Mouse (Mus musculus): ENCODE results near the gene Rasl12. TPM values are rescaled to one million over a fixed set of nuclear protein-coding genes. Genes with fewer than 3 reads are reported as not detected.

Rasl12 gene
- polyA plus RNA-seq, 1 experiment from 2014 or later, result 7.6 TPM

DNA sequence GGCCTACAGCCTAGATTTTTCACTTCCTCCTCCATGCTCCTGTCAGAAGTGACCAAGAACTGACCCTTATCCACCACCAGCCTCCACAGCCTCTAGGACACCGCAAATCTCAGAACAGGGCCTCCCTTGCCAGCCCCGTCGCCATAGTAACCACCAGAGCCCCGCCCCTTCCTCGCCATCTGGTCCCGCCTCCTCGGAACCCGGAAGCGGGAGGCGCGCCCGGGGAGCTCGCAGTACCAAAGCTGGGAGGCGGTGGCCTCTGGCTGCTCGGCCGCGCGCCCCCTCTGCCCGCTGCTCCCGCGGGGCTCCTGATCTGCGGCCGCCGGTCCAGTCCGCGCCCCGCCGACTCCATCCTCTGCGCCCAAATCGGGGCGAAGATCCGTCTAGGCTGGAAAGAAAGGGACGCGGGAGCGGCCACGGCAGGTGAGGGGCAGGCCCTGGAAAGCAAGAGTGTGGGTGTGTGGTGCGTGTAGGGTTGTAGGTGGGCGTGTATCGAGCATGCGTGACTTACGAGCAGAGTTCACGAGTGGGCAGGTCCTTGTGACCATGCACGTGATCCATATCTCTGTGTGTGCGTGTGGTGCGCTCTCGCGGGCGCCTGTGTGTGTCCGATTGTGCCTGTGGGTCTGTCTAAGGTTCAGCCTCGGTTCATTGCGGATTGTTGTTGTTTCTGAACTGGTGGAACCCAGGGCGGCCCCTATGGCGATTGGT lies 62.6 kb downstream of the Rasl12 start, which contains the start of gene Spg21:
Gene Spg21 (plus strand): TSS at position 216 of the 711 bp plus-strand sequence.
- peak; percentile 97 for ATAC-seq (ENCODE audit: low FRiP score, low read depth)
- H3K4me2 ChIP-seq, result peak within 1 kb of the TSS; percentile 64
- under 1% methylated on average over 53 of the region's 53 CpGs for WGBS
- peak within 1 kb of the TSS; percentile 94 for H3K4me3 ChIP-seq
- H3K9ac ChIP-seq, result peak within 1 kb of the TSS; percentile 88
- peak within 1 kb of the TSS; percentile 94 for H3K27ac ChIP-seq (replicated peaks)
- 0 out of 2 replicates have a peak, but pooled peaks cover 2% of the 10 kb centered on the region for H3K36me3 ChIP-seq
- no peaks in the 10 kb centered on the region for H3K27me3 ChIP-seq
- peaks cover 30% of the 10 kb centered on the region for H3K4me1 ChIP-seq (replicated peaks)
- H3K9me3 ChIP-seq, result no peaks in the 10 kb centered on the region

GRCm38 (mm10) chr9:65462544-65462943 lies 64.2 kb downstream of the Rasl12 start:
- Histone ChIP-seq H3K4me1 (replicated peaks) (peaks cover 30% of the 10 kb centered on the region), H3K27me3 (no peaks in the 10 kb centered on the region), H3K4me3 (no peak overlapping the region), H3K36me3 (0 out of 2 replicates have a peak, but pooled peaks cover 8% of the 10 kb centered on the region), H3K27ac (replicated peaks) (no peak overlapping the region), H3K9me3 (no peaks in the 10 kb centered on the region), H3K9ac (no peak overlapping the region), H3K4me2 (no peak overlapping the region; the same call in 1 of the 2 replicates)
- WGBS, result 79% methylated on average over 5 of the region's 5 CpGs
- ATAC-seq (ENCODE audit: low FRiP score, low read depth), result no peak

- Histone ChIP-seq H3K9me3 (no peaks in the 10 kb centered on the region), H3K27ac (replicated peaks) (no peak overlapping the region), H3K9ac (no peak overlapping the region), H3K4me3 (no peak overlapping the region), H3K36me3 (peaks cover 16% of the 10 kb centered on the region), H3K4me1 (replicated peaks) (peaks cover 30% of the 10 kb centered on the region), H3K4me2 (no peak overlapping the region), H3K27me3 (no peaks in the 10 kb centered on the region)
- 92% methylated on average over 6 of the region's 6 CpGs for whole genome bisulfite sequencing
- no peak for ATAC-seq (ENCODE audit: low FRiP score, low read depth)
These were observed 65.9 kb downstream of the Rasl12 start for GRCm38 (mm10) chr9:65464161-65464560.

Other genes with a start within 250 kb of the Rasl12 start
- gene Parp16, start 203.2 kb upstream of the Rasl12 start, polyA plus RNA-seq (2015; fragmentation: Nextera tagmentation; extraction: Ambion mirVana), result 6.7 and 8.1 TPM in 2 replicates
- gene Cilp, start 133.3 kb upstream of the Rasl12 start, polyA plus RNA-seq (2015; fragmentation: Nextera tagmentation; extraction: Ambion mirVana), result 0.20 and 0.48 TPM in 2 replicates
- gene Clpx, start 104.2 kb upstream of the Rasl12 start, polyA plus RNA-seq (2015; fragmentation: Nextera tagmentation; extraction: Ambion mirVana), result 37.1 and 40.3 TPM in 2 replicates
- 9.7 and 9.8 TPM in 2 replicates for gene Pdcd7, start 52.4 kb upstream of the Rasl12 start, polyA plus RNA-seq (2015; fragmentation: Nextera tagmentation; extraction: Ambion mirVana)
- 2.5 and 3.3 TPM in 2 replicates for gene Ubap1l, start 37.5 kb upstream of the Rasl12 start, polyA plus RNA-seq (2015; fragmentation: Nextera tagmentation; extraction: Ambion mirVana)
- 0.41 and 0.78 TPM in 2 replicates for gene Kbtbd13, start 6.9 kb upstream of the Rasl12 start, polyA plus RNA-seq (2015; fragmentation: Nextera tagmentation; extraction: Ambion mirVana)
- not detected in 2 replicates for gene Slc51b, start 24.4 kb downstream of the Rasl12 start, polyA plus RNA-seq (2015; fragmentation: Nextera tagmentation; extraction: Ambion mirVana)
- 25.4 and 25.7 TPM in 2 replicates for gene Mtfmt, start 37.3 kb downstream of the Rasl12 start, polyA plus RNA-seq (2015; fragmentation: Nextera tagmentation; extraction: Ambion mirVana)
- gene Spg21, start 62.4 kb downstream of the Rasl12 start, polyA plus RNA-seq (2015; fragmentation: Nextera tagmentation; extraction: Ambion mirVana), result 109 and 117 TPM in 2 replicates
- 1.1 and 1.3 TPM in 2 replicates for gene Ankdd1a, start 121.7 kb downstream of the Rasl12 start, polyA plus RNA-seq (2015; fragmentation: Nextera tagmentation; extraction: Ambion mirVana)
- 6.8 and 8.0 TPM in 2 replicates for gene Plekho2, start 181.5 kb downstream of the Rasl12 start, polyA plus RNA-seq (2015; fragmentation: Nextera tagmentation; extraction: Ambion mirVana)
- gene Pif1, start 188.7 kb downstream of the Rasl12 start, polyA plus RNA-seq (2015; fragmentation: Nextera tagmentation; extraction: Ambion mirVana), result 3.6 and 4.5 TPM in 2 replicates
- 4.1 and 4.9 TPM in 2 replicates for gene Rbpms2, start 231.1 kb downstream of the Rasl12 start, polyA plus RNA-seq (2015; fragmentation: Nextera tagmentation; extraction: Ambion mirVana)

All from hindbrain, embryonic 15.5 days (tissue).